ENCODE assay signal across 13 mouse cellular contexts in the genomic region with DNA sequence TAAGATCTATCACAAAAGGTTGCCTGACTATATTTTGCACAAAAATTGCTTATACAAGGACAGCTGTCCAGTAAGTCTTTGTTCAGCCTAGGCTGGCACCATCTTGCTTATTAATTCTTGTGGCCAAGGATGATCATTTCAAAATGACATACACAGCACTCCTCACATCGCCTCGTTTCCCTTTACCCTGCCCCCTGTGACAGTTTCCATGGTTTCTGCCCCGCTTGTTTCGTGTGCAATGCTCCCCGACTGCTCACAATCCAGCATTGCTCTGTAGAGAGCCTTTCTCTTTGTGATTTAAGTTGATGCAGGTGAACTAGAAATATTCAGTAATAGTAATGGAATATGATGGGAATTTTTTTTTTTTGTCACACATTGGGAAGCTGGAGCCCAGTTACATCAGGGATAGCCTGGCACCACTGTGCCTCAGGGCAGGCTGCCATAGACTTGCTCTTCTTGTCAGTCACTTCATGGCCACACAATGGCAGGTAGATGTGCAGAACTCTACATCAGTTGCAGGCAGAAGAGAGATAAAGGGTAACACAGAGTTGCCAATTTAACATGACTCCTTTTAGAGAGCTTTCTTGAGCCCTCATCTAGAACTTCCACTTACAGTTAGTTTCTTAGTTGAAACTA.
"Had no signal": no experiment of that assay in that cellular context is flagged by ENCODE, and none has a peak within 500 bp of the region (broad histone marks: within the 10 kb centered on the region; RNA-seq: fewer than 3 reads in every experiment).

No protein-coding gene starts in this region.

- H3K4me1 ChIP-seq: limb, embryonic 10.5 days; liver, embryonic 12.5 days; lung, embryonic 15.5 days; megakaryocyte, embryonic 14.5 days; neural tube, embryonic 12.5 days had no signal

- H3K36me3 ChIP-seq: limb, embryonic 10.5 days; liver, embryonic 12.5 days; lung, embryonic 15.5 days; neural tube, embryonic 12.5 days had no signal

- DNase-seq: kidney, adult 8-10 months; kidney, postnatal 25 days; lung, postnatal 14 days; thymus, adult 18-20 months; thymus, postnatal 14 days had no signal

- H3K9me3 ChIP-seq: limb, embryonic 10.5 days; liver, embryonic 12.5 days; lung, embryonic 15.5 days; neural tube, embryonic 12.5 days had no signal

- ATAC-seq: intestine, embryonic 16.5 days; liver, embryonic 12.5 days had no signal

- H3K9ac ChIP-seq: liver, embryonic 12.5 days; lung, embryonic 15.5 days; neural tube, embryonic 12.5 days had no signal

- H3K27ac ChIP-seq: left cerebral cortex, adult 2 months; limb, embryonic 10.5 days; liver, embryonic 12.5 days; lung, embryonic 15.5 days; macrophage; neural tube, embryonic 12.5 days had no signal

- H3K4me2 ChIP-seq: liver, embryonic 12.5 days; lung, embryonic 15.5 days; neural tube, embryonic 12.5 days had no signal

- H3K4me3 ChIP-seq: left cerebral cortex, adult 2 months; limb, embryonic 10.5 days; liver, embryonic 12.5 days; lung, embryonic 15.5 days; megakaryocyte, embryonic 14.5 days; neural tube, embryonic 12.5 days had no signal

- H3K27me3 ChIP-seq: liver, embryonic 12.5 days; lung, embryonic 15.5 days; megakaryocyte, embryonic 14.5 days; neural tube, embryonic 12.5 days had no signal
